Mouse (Mus musculus) thymus, adult 2 months (tissue): ENCODE data around the gene Hist3h2a.

Experiments
- CTCF ChIP-seq: fragments of 200-500 bp; IDR thresholded peaks from 2 replicates; pipeline ENCODE4 v1.5.1; 2012; ENCODE audit warnings: mild to moderate bottlenecking, control low read depth, low read length, moderate library complexity, borderline replicate concordance; ENCODE audit not compliant: control insufficient read depth, poor library complexity, insufficient read depth; ENCODE audit errors: extremely low read depth
- POLR2A ChIP-seq: fragments of 200-500 bp; IDR thresholded peaks from 2 replicates; pipeline ENCODE4 v1.6.1; 2012; ENCODE audit warnings: mild to moderate bottlenecking, low read length, control low read depth, moderate library complexity; ENCODE audit not compliant: control insufficient read depth, poor library complexity, insufficient read depth; ENCODE audit errors: extremely low read depth

GRCm38 (mm10) chr11:58979183-58979582 lies 24.7 kb downstream of the Hist3h2a start:
- TF ChIP-seq CTCF (no peak), POLR2A (no peak)
